Mouse (Mus musculus): ENCODE results near the gene Cwf19l1. TPM values are rescaled to one million over a fixed set of nuclear protein-coding genes. Genes with fewer than 3 reads are reported as not detected.

The Cwf19l1 gene
- polyA plus RNA-seq, 1 experiment from 2014 or later: 29.7 TPM

DNA sequence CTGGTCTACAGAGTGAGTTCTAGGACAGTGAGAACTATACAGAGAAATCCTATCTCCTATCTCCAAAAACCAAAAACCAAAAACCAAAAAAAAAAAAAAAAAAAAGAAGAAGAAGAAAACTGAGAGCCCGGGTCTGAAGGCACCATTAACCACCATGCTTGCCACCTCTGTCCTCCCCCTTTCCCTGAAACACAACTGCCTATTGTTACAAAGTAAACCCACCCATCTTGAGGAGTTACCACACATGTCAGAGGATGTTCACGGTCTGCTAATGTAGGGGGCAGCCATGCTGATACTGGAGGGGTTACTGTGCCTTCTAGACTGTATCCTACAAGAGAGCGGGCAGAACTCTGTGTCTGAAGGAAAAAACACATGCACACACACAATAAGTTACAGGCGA lies 58.7 kb downstream of the Cwf19l1 start:
- H3K27ac ChIP-seq (replicated peaks): no peak overlapping the region
- H3K4me3 ChIP-seq (replicated peaks): no peak overlapping the region
- H3K27me3 ChIP-seq: no peaks in the 10 kb centered on the region
- H3K9me3 ChIP-seq (replicated peaks): no peaks in the 10 kb centered on the region
- H3K4me2 ChIP-seq (replicated peaks): no peak overlapping the region
- no peaks in the 10 kb centered on the region for H3K4me1 ChIP-seq
- peaks cover 45% of the 10 kb centered on the region for H3K36me3 ChIP-seq
- 81% methylated on average over 4 of the region's 4 CpGs for WGBS
- ATAC-seq (ENCODE audit: insufficient number of reproducible peaks, low FRiP score, low TSS enrichment, low read depth): no peak
- H3K9ac ChIP-seq: no peak overlapping the region

GRCm38 (mm10) chr19:44076457-44076856 lies 59.2 kb downstream of the Cwf19l1 start:
- no peak overlapping the region for H3K9ac ChIP-seq
- no peak overlapping the region for H3K27ac ChIP-seq (replicated peaks)
- H3K4me2 ChIP-seq (replicated peaks): no peak overlapping the region
- H3K27me3 ChIP-seq: no peaks in the 10 kb centered on the region
- WGBS: 62% methylated on average over 9 of the region's 9 CpGs
- peaks cover 2% of the 10 kb centered on the region; the same call in 1 of the 2 replicates for H3K4me1 ChIP-seq
- H3K9me3 ChIP-seq (replicated peaks): no peaks in the 10 kb centered on the region
- ATAC-seq (ENCODE audit: insufficient number of reproducible peaks, low FRiP score, low TSS enrichment, low read depth): no peak
- peaks cover 45% of the 10 kb centered on the region for H3K36me3 ChIP-seq
- no peak overlapping the region for H3K4me3 ChIP-seq (replicated peaks)

DNA sequence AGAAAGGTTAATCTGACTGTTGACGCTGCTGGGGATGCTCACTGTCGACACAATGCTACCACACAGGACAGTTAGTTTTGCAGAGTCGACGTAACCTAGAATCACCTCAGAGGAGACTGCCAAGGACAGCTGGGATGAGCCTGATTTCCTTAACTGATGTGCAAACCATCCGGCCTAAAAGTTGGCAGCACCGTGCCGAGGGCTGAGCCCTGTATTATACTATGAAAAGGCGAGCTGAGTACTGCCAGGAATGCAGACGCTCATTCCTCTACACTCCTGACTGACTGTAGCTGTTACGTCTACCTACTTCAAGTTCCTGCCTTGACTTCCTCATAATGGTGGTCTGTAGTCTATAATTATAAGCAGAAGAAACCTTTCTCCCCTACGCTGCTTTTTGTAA lies 60.7 kb downstream of the Cwf19l1 start:
- no peak overlapping the region for H3K4me2 ChIP-seq (replicated peaks)
- no peaks in the 10 kb centered on the region for H3K9me3 ChIP-seq (replicated peaks)
- peaks cover 39% of the 10 kb centered on the region for H3K36me3 ChIP-seq
- peaks cover 9% of the 10 kb centered on the region for H3K4me1 ChIP-seq
- H3K4me3 ChIP-seq (replicated peaks): no peak overlapping the region
- 73% methylated on average over 11 of the region's 11 CpGs for WGBS
- no peak overlapping the region for H3K9ac ChIP-seq
- no peak overlapping the region for H3K27ac ChIP-seq (replicated peaks)
- no peak for ATAC-seq (ENCODE audit: insufficient number of reproducible peaks, low FRiP score, low TSS enrichment, low read depth)
- H3K27me3 ChIP-seq: no peaks in the 10 kb centered on the region

GRCm38 (mm10) chr19:44071166-44071565 lies 64.5 kb downstream of the Cwf19l1 start:
- 62% methylated on average over 5 of the region's 5 CpGs for WGBS
- Histone ChIP-seq H3K27ac (replicated peaks) (no peak overlapping the region), H3K4me2 (replicated peaks) (no peak overlapping the region), H3K9me3 (replicated peaks) (no peaks in the 10 kb centered on the region), H3K4me3 (replicated peaks) (no peak overlapping the region), H3K9ac (no peak overlapping the region), H3K27me3 (no peaks in the 10 kb centered on the region), H3K4me1 (peaks cover 18% of the 10 kb centered on the region), H3K36me3 (peaks cover 11% of the 10 kb centered on the region)
- no peak for ATAC-seq (ENCODE audit: insufficient number of reproducible peaks, low FRiP score, low TSS enrichment, low read depth)

DNA sequence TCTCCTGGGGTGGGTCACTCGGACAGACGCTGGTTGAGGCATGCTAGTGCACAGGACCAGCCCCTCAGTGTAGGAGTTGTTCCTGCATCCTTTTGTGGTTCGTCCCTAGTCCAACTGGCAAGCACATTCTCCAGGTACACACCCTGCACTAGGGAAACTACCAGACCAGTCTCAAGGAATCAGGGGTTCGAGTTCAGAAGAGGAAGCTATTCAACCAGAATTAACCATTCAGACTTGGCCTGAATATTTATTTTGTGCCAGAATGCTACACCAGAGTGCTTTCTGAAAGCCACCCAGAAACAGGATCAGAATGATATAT lies 65.8 kb downstream of the Cwf19l1 start:
- 4% methylated on average over 4 of the region's 4 CpGs for WGBS
- Histone ChIP-seq H3K4me2 (replicated peaks) (peak overlapping the region; percentile 77), H3K9ac (peak overlapping the region; percentile 77), H3K27me3 (no peaks in the 10 kb centered on the region), H3K36me3 (peaks cover 6% of the 10 kb centered on the region; the same call in 1 of the 2 replicates), H3K4me3 (replicated peaks) (peak overlapping the region; percentile 78), H3K27ac (replicated peaks) (peak overlapping the region; percentile 56; the same call in 1 of the 2 replicates), H3K9me3 (replicated peaks) (no peaks in the 10 kb centered on the region), H3K4me1 (peaks cover 18% of the 10 kb centered on the region)
- ATAC-seq (ENCODE audit: insufficient number of reproducible peaks, low FRiP score, low TSS enrichment, low read depth): no peak; the same call in 1 of the 2 replicates

- Histone ChIP-seq H3K9ac (peak within 1 kb of the TSS; percentile 77), H3K36me3 (peaks cover 11% of the 10 kb centered on the region; the same call in 1 of the 2 replicates), H3K4me2 (replicated peaks) (peak within 1 kb of the TSS; percentile 77), H3K27me3 (no peaks in the 10 kb centered on the region), H3K4me3 (replicated peaks) (peak within 1 kb of the TSS; percentile 78), H3K9me3 (replicated peaks) (no peaks in the 10 kb centered on the region), H3K4me1 (peaks cover 18% of the 10 kb centered on the region), H3K27ac (replicated peaks) (peak within 1 kb of the TSS; percentile 80)
- under 1% methylated on average over 74 of the region's 75 CpGs for WGBS
- peak; percentile 92 for ATAC-seq (ENCODE audit: insufficient number of reproducible peaks, low FRiP score, low TSS enrichment, low read depth)
Observed at GRCm38 (mm10) chr19:44069121-44069913, 66.4 kb downstream of the Cwf19l1 start, which contains the start of gene Erlin1. Gene Erlin1, minus strand, starts transcription at chr19:44069785.

GRCm38 (mm10) chr19:44068232-44068631 lies 67.4 kb downstream of the Cwf19l1 start:
- Histone ChIP-seq H3K27me3 (no peaks in the 10 kb centered on the region), H3K27ac (replicated peaks) (no peak overlapping the region), H3K9ac (0 out of 2 replicates have a peak overlapping the region, but pooled peaks have one; percentile 77), H3K9me3 (replicated peaks) (no peaks in the 10 kb centered on the region), H3K36me3 (peaks cover 11% of the 10 kb centered on the region; the same call in 1 of the 2 replicates), H3K4me1 (peaks cover 18% of the 10 kb centered on the region), H3K4me3 (replicated peaks) (peak overlapping the region; percentile 78), H3K4me2 (replicated peaks) (peak overlapping the region; percentile 77)
- WGBS: 77% methylated on average over 4 of the region's 4 CpGs
- no peak for ATAC-seq (ENCODE audit: insufficient number of reproducible peaks, low FRiP score, low TSS enrichment, low read depth)

DNA sequence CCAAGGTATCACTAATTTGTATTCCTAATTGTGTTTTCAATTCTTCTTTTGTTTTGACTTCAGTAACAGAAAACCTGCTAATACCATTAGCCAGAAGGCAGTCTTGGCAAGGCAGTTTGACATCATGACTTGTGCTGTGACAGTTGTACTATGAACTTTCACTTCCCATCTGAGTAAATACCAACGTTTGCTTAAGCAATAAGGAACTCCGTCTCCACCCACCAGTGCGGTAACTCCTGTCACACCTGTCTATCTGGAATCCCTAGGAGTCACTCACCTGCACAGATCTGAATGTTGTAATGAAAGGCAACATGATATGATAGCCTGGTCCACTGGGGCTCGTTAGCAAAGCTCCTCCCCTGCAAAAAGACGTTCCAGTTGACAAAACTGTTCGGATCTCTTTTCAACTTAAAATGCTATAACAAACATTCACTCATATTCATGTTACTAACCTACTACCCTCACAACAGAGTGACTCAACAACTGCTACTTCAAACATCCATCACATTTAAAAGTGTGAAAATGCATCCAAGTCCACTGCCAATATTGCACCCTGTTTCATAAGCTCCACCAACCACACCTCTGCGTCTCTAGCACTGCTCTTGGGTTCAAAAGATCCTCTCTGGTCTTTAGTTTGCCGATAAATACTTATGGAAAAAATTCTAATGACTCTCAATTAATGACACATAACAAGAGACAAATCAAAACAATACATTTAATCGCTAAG lies 68.2 kb downstream of the Cwf19l1 start:
- no peak overlapping the region for H3K4me3 ChIP-seq (replicated peaks)
- peaks cover 12% of the 10 kb centered on the region for H3K36me3 ChIP-seq
- no peak overlapping the region for H3K9ac ChIP-seq
- H3K4me2 ChIP-seq (replicated peaks): 0 out of 2 replicates have a peak overlapping the region, but pooled peaks have one; percentile 3
- no peak for ATAC-seq (ENCODE audit: insufficient number of reproducible peaks, low FRiP score, low TSS enrichment, low read depth)
- peaks cover 18% of the 10 kb centered on the region for H3K4me1 ChIP-seq
- H3K9me3 ChIP-seq (replicated peaks): no peaks in the 10 kb centered on the region
- 62% methylated on average over 9 of the region's 9 CpGs for WGBS
- no peak overlapping the region for H3K27ac ChIP-seq (replicated peaks)
- no peaks in the 10 kb centered on the region for H3K27me3 ChIP-seq

- Histone ChIP-seq H3K27ac (replicated peaks) (no peak overlapping the region), H3K4me3 (replicated peaks) (no peak overlapping the region), H3K36me3 (peaks cover 23% of the 10 kb centered on the region), H3K9me3 (replicated peaks) (no peaks in the 10 kb centered on the region), H3K4me2 (replicated peaks) (no peak overlapping the region), H3K4me1 (peaks cover 7% of the 10 kb centered on the region; the same call in 1 of the 2 replicates), H3K9ac (no peak overlapping the region), H3K27me3 (no peaks in the 10 kb centered on the region)
- ATAC-seq (ENCODE audit: insufficient number of reproducible peaks, low FRiP score, low TSS enrichment, low read depth): no peak
- 97% methylated on average over 2 of the region's 2 CpGs for WGBS
Observed at GRCm38 (mm10) chr19:44064734-44065133, 70.9 kb downstream of the Cwf19l1 start.

GRCm38 (mm10) chr19:44063773-44064172 lies 71.9 kb downstream of the Cwf19l1 start:
- Histone ChIP-seq H3K9ac (no peak overlapping the region), H3K4me1 (0 out of 2 replicates have a peak, but pooled peaks cover 4% of the 10 kb centered on the region), H3K4me2 (replicated peaks) (no peak overlapping the region), H3K27ac (replicated peaks) (no peak overlapping the region), H3K36me3 (peaks cover 23% of the 10 kb centered on the region), H3K27me3 (no peaks in the 10 kb centered on the region), H3K9me3 (replicated peaks) (no peaks in the 10 kb centered on the region), H3K4me3 (replicated peaks) (no peak overlapping the region)
- WGBS: 88% methylated on average over 7 of the region's 7 CpGs
- no peak for ATAC-seq (ENCODE audit: insufficient number of reproducible peaks, low FRiP score, low TSS enrichment, low read depth)

DNA sequence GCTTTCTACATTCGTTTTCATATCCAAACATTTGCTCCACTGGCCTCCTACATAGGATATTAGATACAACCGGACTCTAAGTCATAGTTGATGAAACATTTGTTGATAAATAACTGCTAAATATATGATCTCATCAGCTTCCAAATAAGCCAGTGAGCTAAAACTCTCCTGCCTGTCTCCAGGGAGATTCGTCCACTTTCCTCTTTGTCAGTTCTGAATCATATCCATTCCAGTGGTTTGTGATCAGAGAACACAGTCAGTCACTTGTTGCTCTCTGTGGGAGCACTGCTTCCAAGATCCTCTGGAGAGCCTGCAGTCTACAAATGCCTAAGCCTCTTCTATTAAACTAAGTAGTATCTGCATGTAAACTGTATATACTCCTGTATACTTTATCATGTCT lies 75.5 kb downstream of the Cwf19l1 start:
- H3K4me3 ChIP-seq (replicated peaks): no peak overlapping the region
- no peaks in the 10 kb centered on the region for H3K4me1 ChIP-seq
- H3K4me2 ChIP-seq (replicated peaks): no peak overlapping the region
- H3K9me3 ChIP-seq (replicated peaks): no peaks in the 10 kb centered on the region
- 86% methylated on average over 3 of the region's 3 CpGs for WGBS
- H3K36me3 ChIP-seq: peaks cover 39% of the 10 kb centered on the region
- no peaks in the 10 kb centered on the region for H3K27me3 ChIP-seq
- no peak for ATAC-seq (ENCODE audit: insufficient number of reproducible peaks, low FRiP score, low TSS enrichment, low read depth)
- H3K27ac ChIP-seq (replicated peaks): no peak overlapping the region
- no peak overlapping the region for H3K9ac ChIP-seq
